Comparison of ENCODE assay signal across 8 mouse cellular contexts in genomic region chr9:85749142-85749921, GRCm38 (mm10). TPM values are rescaled to one million over a fixed set of nuclear protein-coding genes. Genes with fewer than 3 reads are reported as not detected.
A peak's percentile ranks its signal among the peaks of the same experiment; 100 is the strongest.
DNase-seq lines count a peak whose midpoint lies in the region; ATAC-seq and TF ChIP-seq lines count a peak whose summit lies in the region.

TSS of gene Ibtk (minus strand) at chr9:85749334.

- TF ChIP-seq CTCF in midbrain, postnatal 0 days (IDR thresholded peaks at IDR 0.05), result peak; percentile 44

- peak within 1 kb of the TSS; percentile 99 for H3K27ac ChIP-seq in embryonic facial prominence, embryonic 14.5 days (replicated peaks; ENCODE audit: low read depth, low read length)
- H3K27ac ChIP-seq in limb, embryonic 14.5 days (replicated peaks; ENCODE audit: low read depth, low read length), result peak within 1 kb of the TSS; percentile 99
- peak within 1 kb of the TSS; percentile 97 for H3K27ac ChIP-seq in midbrain, postnatal 0 days (ENCODE audit: low read depth, low read length)

- 0 out of 2 replicates have a peak, but pooled peaks cover 3% of the 10 kb centered on the region for H3K36me3 ChIP-seq in embryonic facial prominence, embryonic 14.5 days (ENCODE audit: control insufficient read depth, insufficient read depth, low read length)
- H3K36me3 ChIP-seq in limb, embryonic 14.5 days (ENCODE audit: control insufficient read depth, insufficient read depth, low read length), result peaks cover 3% of the 10 kb centered on the region; the same call in 1 of the 2 replicates
- no peaks in the 10 kb centered on the region for H3K36me3 ChIP-seq in midbrain, postnatal 0 days (ENCODE audit: insufficient read depth, low read length)

- H3K4me2 ChIP-seq in embryonic facial prominence, embryonic 14.5 days (ENCODE audit: low read depth, low read length), result peak within 1 kb of the TSS; percentile 69
- H3K4me2 ChIP-seq in limb, embryonic 14.5 days (replicated peaks; ENCODE audit: low read depth, low read length, severe bottlenecking), result peak within 1 kb of the TSS; percentile 66
- H3K4me2 ChIP-seq in midbrain, postnatal 0 days (ENCODE audit: low read depth, low read length, poor library complexity, severe bottlenecking), result peak within 1 kb of the TSS; percentile 65

- no peaks in the 10 kb centered on the region for H3K27me3 ChIP-seq in embryonic facial prominence, embryonic 14.5 days (replicated peaks; ENCODE audit: control insufficient read depth, insufficient read depth, low read length)
- H3K27me3 ChIP-seq in limb, embryonic 14.5 days (ENCODE audit: control insufficient read depth, insufficient read depth, low read length), result no peaks in the 10 kb centered on the region
- no peaks in the 10 kb centered on the region for H3K27me3 ChIP-seq in midbrain, postnatal 0 days (ENCODE audit: insufficient read depth, low read length)

- peak; percentile 99 for ATAC-seq in embryonic facial prominence, embryonic 14.5 days (ENCODE audit: low read depth)
- peak; percentile 98 for ATAC-seq in limb, embryonic 14.5 days (ENCODE audit: low FRiP score, low read depth)
- peak; percentile 99 for ATAC-seq in midbrain, postnatal 0 days (ENCODE audit: low FRiP score)

- peak; percentile 95 for DNase-seq in 3T3-L1 (ENCODE audit: low read depth, low spot score)
- DNase-seq in adrenal gland, postnatal 4 days (ENCODE audit: low spot score in 2 of 2), result peak; percentile 92 to 96
- peak; percentile 97 for DNase-seq in embryonic facial prominence, embryonic 14.5 days (ENCODE audit: low spot score)
- peak; percentile 99 for DNase-seq in heart, adult 8-10 months (ENCODE audit: low spot score)
- peak; percentile 99 for DNase-seq in kidney, adult 9 months
- DNase-seq in limb, embryonic 14.5 days (ENCODE audit: low spot score), result peak; percentile 97
- DNase-seq in midbrain, postnatal 0 days (ENCODE audit: low spot score), result peak; percentile 98
- DNase-seq in spleen, postnatal 14 days (ENCODE audit: low spot score in 2 of 2), result peak; percentile 94 to 95

- H3K4me3 ChIP-seq in embryonic facial prominence, embryonic 14.5 days (ENCODE audit: low read depth, low read length), result peak within 1 kb of the TSS; percentile 89
- H3K4me3 ChIP-seq in limb, embryonic 14.5 days (replicated peaks; ENCODE audit: low read length), result peak within 1 kb of the TSS; percentile 94
- peak within 1 kb of the TSS; percentile 93 for H3K4me3 ChIP-seq in midbrain, postnatal 0 days (ENCODE audit: low read depth, low read length)

- peak; percentile 76; the same call in 1 of the 2 replicates for TF ChIP-seq POLR2A in limb, embryonic 14.5 days (IDR thresholded peaks at IDR 0.05; ENCODE audit: borderline replicate concordance, extremely low read depth, insufficient read depth, insufficient read length)

- H3K9me3 ChIP-seq in embryonic facial prominence, embryonic 14.5 days (ENCODE audit: control insufficient read depth, low read length), result no peaks in the 10 kb centered on the region
- H3K9me3 ChIP-seq in limb, embryonic 14.5 days (ENCODE audit: control insufficient read depth, low read length), result no peaks in the 10 kb centered on the region
- H3K9me3 ChIP-seq in midbrain, postnatal 0 days (ENCODE audit: low read length), result no peaks in the 10 kb centered on the region

- peaks cover 6% of the 10 kb centered on the region; the same call in 1 of the 2 replicates for H3K4me1 ChIP-seq in embryonic facial prominence, embryonic 14.5 days (ENCODE audit: control insufficient read depth, insufficient read depth, low read length)
- 0 out of 2 replicates have a peak, but pooled peaks cover 5% of the 10 kb centered on the region for H3K4me1 ChIP-seq in limb, embryonic 14.5 days (ENCODE audit: control insufficient read depth, insufficient read depth, low read length)
- H3K4me1 ChIP-seq in midbrain, postnatal 0 days (ENCODE audit: insufficient read depth, low read length), result peaks cover 6% of the 10 kb centered on the region; the same call in 1 of the 2 replicates

- under 1% methylated on average over 41 of the region's 52 CpGs for WGBS in embryonic facial prominence, embryonic 14.5 days
- WGBS in limb, embryonic 14.5 days, result 1% methylated on average over 47 of the region's 52 CpGs
- WGBS in midbrain, postnatal 0 days, result under 1% methylated on average over 52 of the region's 52 CpGs

- H3K9ac ChIP-seq in embryonic facial prominence, embryonic 14.5 days (ENCODE audit: low read depth, low read length), result peak within 1 kb of the TSS; percentile 98
- peak within 1 kb of the TSS; percentile 99 for H3K9ac ChIP-seq in limb, embryonic 14.5 days (ENCODE audit: low read depth, low read length, severe bottlenecking)
- peak within 1 kb of the TSS; percentile 96 for H3K9ac ChIP-seq in midbrain, postnatal 0 days (replicated peaks; ENCODE audit: low read length, poor library complexity, severe bottlenecking)

RNA-seq across cellular contexts. Expression of gene Ibtk, which starts in this region (rescaled TPM):
- total RNA-seq in adrenal gland, postnatal 4 days (2021), result 10 to 100 TPM; 47.5 to 50.4 TPM
- 39.0 and 42.4 TPM in 2 replicates for polyA plus RNA-seq in embryonic facial prominence, embryonic 14.5 days (2014; fragmentation: Nextera tagmentation; extraction: Ambion mirVana)
- 10 to 100 TPM; 29.9 to 33.3 (median 30.4) TPM for total RNA-seq in heart, adult 8-10 months (2022)
- polyA plus RNA-seq in limb, embryonic 14.5 days (2012; rRNA removed), result 19.0 and 21.7 TPM in 2 replicates
- polyA plus RNA-seq in limb, embryonic 14.5 days (2014; fragmentation: Nextera tagmentation; extraction: Ambion mirVana), result 41.8 and 43.5 TPM in 2 replicates
- total RNA-seq in midbrain, postnatal 0 days (2014; rRNA removed), result 21.3 and 24.6 TPM in 2 replicates
- polyA plus RNA-seq in midbrain, postnatal 0 days (2015; fragmentation: Nextera tagmentation; extraction: Ambion mirVana), result 15.8 and 17.1 TPM in 2 replicates

Comparison
In these comparisons a context has a peak if more than half of its experiments do, and no peak if none do; other contexts are left out.
1. Peak in every context shown above with its lines: DNase-seq, ATAC-seq, H3K4me3 ChIP-seq and H3K27ac ChIP-seq.